Mouse (Mus musculus): ENCODE data around the gene Prelid3b.
A peak's percentile ranks its signal among the peaks of the same experiment; 100 is the strongest.

Prelid3b gene

GRCm38 (mm10) chr2:174426856-174427255 lies 46.0 kb downstream of the Prelid3b start:
- no peak for DNase-seq (ENCODE audit: low read depth, low spot score)

GRCm38 (mm10) chr2:174424301-174425085 lies 48.4 kb downstream of the Prelid3b start:
- no peak for DNase-seq (ENCODE audit: low read depth, low spot score)

- DNase-seq (ENCODE audit: low read depth, low spot score) = no peak
Measured at GRCm38 (mm10) chr2:174421107-174421506, 51.8 kb downstream of the Prelid3b start.

GRCm38 (mm10) chr2:174415731-174416310 lies 57.1 kb downstream of the Prelid3b start, which contains the start of gene Nelfcd:
Gene Nelfcd (plus strand): TSS chr2:174415804.
- peak; percentile 80 for DNase-seq (ENCODE audit: low read depth, low spot score)

All from brain, embryonic 18.5 days (tissue).